Mouse (Mus musculus): ENCODE data around the gene Sgsm2.
"Not testable (repeated sequence)": the region's sequence is repeated elsewhere in the genome, so short reads cannot be mapped to it uniquely, and the experiment has no call there.

Gene Sgsm2

GRCm38 (mm10) chr11:74828965-74829550, 67.8 kb downstream of the Sgsm2 start:
- DNase-seq (ENCODE audit: low read depth, low spot score), result no peak

- DNase-seq (ENCODE audit: low read depth, low spot score), result no peak
Observed at GRCm38 (mm10) chr11:74828404-74828931, 68.4 kb downstream of the Sgsm2 start.

- DNase-seq (ENCODE audit: low read depth, low spot score), result no peak
Observed at GRCm38 (mm10) chr11:74827791-74828403, 69.0 kb downstream of the Sgsm2 start.

DNA sequence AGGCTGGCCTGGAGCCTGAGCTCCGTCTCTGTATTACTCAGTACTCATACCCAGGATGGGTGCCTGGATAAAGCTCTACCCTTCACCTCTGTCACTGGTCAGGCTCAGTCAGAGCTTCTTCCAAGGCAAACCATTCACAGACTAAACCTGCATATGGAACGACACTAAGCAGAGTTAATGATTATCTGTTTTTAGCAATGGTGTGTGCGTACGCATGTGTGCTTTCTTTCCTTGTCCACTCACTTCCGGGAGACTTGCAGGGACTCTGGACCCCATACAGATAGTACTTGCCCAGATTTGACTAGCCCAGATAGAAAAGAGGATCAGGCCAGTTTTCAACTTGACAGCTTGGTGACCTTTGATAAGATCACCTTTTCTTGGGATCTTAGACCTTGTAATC, 70.2 kb downstream of the Sgsm2 start:
- no peak for DNase-seq (ENCODE audit: low read depth, low spot score)

DNA sequence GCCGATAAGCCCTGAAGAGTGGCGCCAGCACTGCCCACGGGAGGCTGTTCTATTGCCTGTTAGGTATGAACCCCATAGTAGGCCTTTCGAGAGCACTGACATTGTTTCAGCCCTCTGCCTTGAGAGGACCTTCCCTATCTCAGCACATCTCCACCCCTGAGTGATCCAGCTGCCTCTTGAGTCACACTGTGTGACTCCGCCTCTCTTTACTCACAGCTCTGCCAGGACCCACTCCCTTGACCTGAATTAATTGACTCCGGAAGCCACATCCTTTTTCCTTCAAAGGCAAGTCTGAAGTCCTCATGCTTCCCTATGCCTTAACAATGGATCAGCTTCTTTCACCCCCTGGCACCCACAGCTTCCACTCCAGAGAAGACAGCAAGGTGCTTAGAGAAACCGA, 70.7 kb downstream of the Sgsm2 start:
- DNase-seq (ENCODE audit: low read depth, low spot score), result no peak

DNA sequence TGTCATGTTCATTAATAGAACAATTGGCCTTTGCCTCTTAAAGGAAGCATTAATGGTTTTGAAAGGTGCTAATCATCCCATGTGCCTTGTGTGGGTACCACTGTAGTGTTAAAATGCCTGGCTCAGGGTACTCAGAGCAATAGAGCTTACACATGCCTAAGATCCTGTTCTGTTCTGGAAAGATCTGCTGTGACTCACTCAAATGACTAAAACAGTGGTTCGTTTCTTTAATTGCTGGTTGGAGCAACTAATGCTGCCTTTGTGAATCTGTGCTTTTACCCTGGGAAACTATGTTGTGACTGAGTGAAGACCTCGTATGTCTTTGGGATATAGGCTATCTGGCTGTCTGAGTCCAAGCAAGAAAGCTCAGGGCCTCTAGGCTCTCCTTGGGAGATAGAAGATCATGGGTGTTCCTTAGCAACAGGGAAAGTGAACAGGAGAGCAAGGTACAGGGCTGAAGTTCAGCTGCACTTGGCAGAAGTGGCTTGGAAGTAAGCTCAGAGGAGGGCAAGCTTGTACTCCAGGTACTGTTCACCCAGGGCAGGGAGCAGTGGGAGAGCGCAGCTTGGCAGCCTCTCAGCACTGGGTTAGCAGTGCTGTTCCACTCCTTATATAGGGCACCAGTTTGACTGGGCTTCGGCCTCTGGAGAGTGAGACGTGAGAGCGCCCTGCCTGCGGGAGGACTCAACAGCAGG, 74.0 kb downstream of the Sgsm2 start:
- no peak for DNase-seq (ENCODE audit: low read depth, low spot score)

- no peak for DNase-seq (ENCODE audit: low read depth, low spot score)
Observed at GRCm38 (mm10) chr11:74821463-74821862, 75.4 kb downstream of the Sgsm2 start.

- no peak for DNase-seq (ENCODE audit: low read depth, low spot score)
Observed at GRCm38 (mm10) chr11:74820921-74821320, 75.9 kb downstream of the Sgsm2 start.

GRCm38 (mm10) chr11:74815795-74816194, 81.1 kb downstream of the Sgsm2 start:
- no peak for DNase-seq (ENCODE audit: low read depth, low spot score)

GRCm38 (mm10) chr11:74811538-74811937, 85.3 kb downstream of the Sgsm2 start:
- DNase-seq (ENCODE audit: low read depth, low spot score), result no peak

DNA sequence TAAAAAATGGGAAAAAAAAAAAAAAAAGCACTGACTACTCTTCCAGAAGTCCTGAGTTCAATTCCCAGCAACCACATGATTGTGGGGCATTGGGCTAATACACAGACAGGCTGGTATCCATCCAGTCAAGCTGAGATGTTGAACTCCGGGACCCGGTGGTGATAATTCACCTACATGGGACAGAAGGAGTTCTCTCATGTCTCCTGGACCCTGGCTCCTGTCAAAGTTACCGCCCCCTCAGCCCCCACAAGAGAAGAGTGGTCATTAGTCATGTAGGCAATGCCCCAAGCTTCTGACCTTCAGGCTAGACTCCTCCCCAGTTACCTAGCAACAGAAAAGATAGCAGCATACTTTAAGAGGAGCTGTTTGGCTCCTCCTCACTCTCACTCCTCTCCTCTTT, 85.8 kb downstream of the Sgsm2 start:
- not testable (repeated sequence) for DNase-seq (ENCODE audit: low read depth, low spot score)

DNA sequence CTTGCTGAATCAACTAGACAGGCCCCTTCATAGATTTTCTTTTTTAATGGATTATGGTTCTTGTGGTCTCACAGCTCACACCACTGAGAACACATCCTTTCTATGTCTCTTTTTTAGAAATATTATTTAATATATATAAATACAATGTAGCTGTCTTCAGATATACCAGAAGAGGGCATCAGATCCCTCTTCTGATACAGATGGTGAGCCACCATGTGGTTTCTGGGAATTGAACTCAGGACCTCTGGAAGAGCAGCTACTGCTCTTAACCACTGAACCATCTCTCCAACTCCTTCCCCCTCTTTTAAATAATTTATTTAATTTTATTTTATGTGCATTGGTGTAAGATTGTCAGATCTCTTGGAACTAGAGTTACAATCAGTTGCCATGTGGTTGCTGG, 86.7 kb downstream of the Sgsm2 start:
- DNase-seq (ENCODE audit: low read depth, low spot score), result no peak

- DNase-seq (ENCODE audit: low read depth, low spot score), result no peak
Observed at GRCm38 (mm10) chr11:74808251-74808853, 88.5 kb downstream of the Sgsm2 start.

DNA sequence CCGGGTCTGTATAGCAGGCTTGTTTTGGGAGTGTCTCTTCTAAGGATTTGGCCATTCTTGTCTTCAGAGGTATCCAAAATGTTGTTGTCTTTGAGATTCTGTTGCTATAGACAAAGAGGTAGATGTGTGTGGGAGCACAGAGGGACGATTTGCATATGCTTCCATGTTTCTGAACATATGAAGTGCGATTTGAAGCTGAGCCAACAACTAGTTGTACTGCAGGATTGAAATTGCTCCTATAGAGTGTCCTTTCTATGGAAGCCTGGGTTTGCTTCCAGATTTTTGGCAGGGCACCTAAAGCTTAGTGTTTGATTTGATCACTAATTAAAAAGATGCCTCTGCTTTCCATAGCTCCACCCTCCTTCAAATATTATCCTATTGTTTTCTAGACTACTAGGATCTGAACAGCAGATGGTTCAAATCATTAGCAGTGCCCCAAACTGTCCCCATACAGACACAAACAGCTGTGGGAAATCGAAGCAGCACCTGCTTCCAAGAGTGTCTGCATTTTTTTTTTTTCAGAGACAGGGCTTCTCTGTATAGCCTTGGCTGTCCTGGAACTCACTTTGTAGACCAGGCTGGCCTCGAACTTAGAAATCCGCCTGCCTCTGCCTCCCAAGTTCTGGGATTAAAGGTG, 89.5 kb downstream of the Sgsm2 start:
- no peak for DNase-seq (ENCODE audit: low read depth, low spot score)

GRCm38 (mm10) chr11:74804081-74804627, 92.7 kb downstream of the Sgsm2 start:
- DNase-seq (ENCODE audit: low read depth, low spot score), result no peak

- no peak for DNase-seq (ENCODE audit: low read depth, low spot score)
Observed at GRCm38 (mm10) chr11:74800658-74801057, 96.2 kb downstream of the Sgsm2 start.

Data from embryo, embryonic 11.5 days (tissue).